Mouse (Mus musculus) ES-Bruce4 (cell line): ENCODE results near the gene Sp3. TPM values are rescaled to one million over a fixed set of nuclear protein-coding genes. Genes with fewer than 3 reads are reported as not detected.

Experiments
- H3K27ac ChIP-seq: 2 replicates; pipeline ENCODE4 v1.5.1; 2012; ENCODE audit warnings: low read length, inconsistent platforms; ENCODE audit not compliant: insufficient read depth
- H3K27me3 ChIP-seq: 2 replicates; pipeline ENCODE4 v1.6.1; 2012; ENCODE audit warnings: mild to moderate bottlenecking, low read length, inconsistent platforms; ENCODE audit not compliant: control insufficient read depth, poor library complexity, insufficient read depth, severe bottlenecking
- H3K36me3 ChIP-seq: 2 replicates; pipeline ENCODE4 v1.6.1; 2012; ENCODE audit warnings: inconsistent platforms, mild to moderate bottlenecking, low read length, moderate library complexity; ENCODE audit not compliant: control insufficient read depth, poor library complexity, insufficient read depth, severe bottlenecking
- H3K4me1 ChIP-seq: one replicate; pipeline ENCODE4 v1.8.1; 2011; ENCODE audit warnings: low read length; ENCODE audit not compliant: control insufficient read depth, insufficient read depth
- H3K4me3 ChIP-seq: 2 replicates; pipeline ENCODE4 v1.5.1; 2011; ENCODE audit warnings: low read depth, mild to moderate bottlenecking, low read length
- H3K9ac ChIP-seq: 2 replicates; pipeline ENCODE4 v1.6.1; 2012; ENCODE audit warnings: low read depth, mild to moderate bottlenecking, inconsistent platforms; ENCODE audit not compliant: poor library complexity, severe bottlenecking
- H3K9me3 ChIP-seq: replicated peaks from 2 replicates; pipeline ENCODE4 v1.6.1; 2012; ENCODE audit warnings: mild to moderate bottlenecking, low read length, inconsistent platforms; ENCODE audit not compliant: control insufficient read depth, poor library complexity, insufficient read depth, severe bottlenecking
- CTCF ChIP-seq: IDR thresholded peaks from one replicate; pipeline ENCODE4 v1.8.1; 2011; ENCODE audit warnings: low read depth, low read length
- EP300 ChIP-seq: IDR thresholded peaks from 2 replicates; pipeline ENCODE4 v1.6.1; 2011; ENCODE audit warnings: low read depth, low read length; ENCODE audit not compliant: insufficient read depth
- POLR2A ChIP-seq: IDR thresholded peaks from one replicate; pipeline ENCODE4 v1.8.1; 2011; ENCODE audit warnings: low read length; ENCODE audit not compliant: insufficient read depth
- polyA plus RNA-seq: library from polyadenylated mRNA; stranded (reverse); fragments of >200 nt; gene quantifications from 2 replicates; pipeline ENCODE4 v1.2.4, GENCODE M21; 2011; ENCODE audit warnings: low read depth; ENCODE audit not compliant: missing spikeins, insufficient read depth, insufficient read length

Sp3 gene
- polyA plus RNA-seq, 1 experiment: 102 TPM

- Histone ChIP-seq H3K27ac (no peak overlapping the region), H3K36me3 (no peaks in the 10 kb centered on the region), H3K9ac (no peak overlapping the region), H3K4me3 (no peak overlapping the region), H3K27me3 (no peaks in the 10 kb centered on the region), H3K4me1 (no peaks in the 10 kb centered on the region), H3K9me3 (no peaks in the 10 kb centered on the region)
- no peak for TF ChIP-seq POLR2A
- no peak for TF ChIP-seq EP300
Observed at GRCm38 (mm10) chr2:72924981-72925380, 55.3 kb downstream of the Sp3 start.

DNA sequence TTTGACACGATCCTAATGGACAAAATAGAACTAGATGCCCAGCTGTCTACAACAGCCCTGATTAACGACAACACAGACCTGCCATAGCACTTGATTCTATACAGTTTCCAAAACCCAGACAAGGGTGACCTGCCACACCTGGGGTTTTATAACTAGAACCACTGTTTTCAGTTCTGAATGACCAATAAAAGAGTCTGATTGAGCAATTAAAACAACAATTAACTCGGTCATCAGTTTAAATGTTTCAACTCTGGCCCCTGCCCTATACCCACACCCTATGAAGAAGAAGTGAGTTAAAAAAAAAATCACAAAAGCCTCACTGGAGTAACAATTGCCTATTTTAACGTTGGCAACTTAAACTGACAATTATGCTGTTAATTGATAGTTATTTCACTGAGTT is 64.1 kb downstream of the Sp3 start:
- H3K4me3 ChIP-seq: no peak overlapping the region
- no peak overlapping the region for H3K27ac ChIP-seq
- no peaks in the 10 kb centered on the region for H3K36me3 ChIP-seq
- TF ChIP-seq CTCF (no peak), EP300 (no peak), POLR2A (no peak)
- no peak overlapping the region for H3K9ac ChIP-seq
- H3K4me1 ChIP-seq: no peaks in the 10 kb centered on the region
- no peaks in the 10 kb centered on the region for H3K27me3 ChIP-seq
- H3K9me3 ChIP-seq: no peaks in the 10 kb centered on the region

GRCm38 (mm10) chr2:72915245-72915930 is 64.9 kb downstream of the Sp3 start:
- H3K36me3 ChIP-seq: no peaks in the 10 kb centered on the region
- H3K4me3 ChIP-seq: no peak overlapping the region
- H3K27ac ChIP-seq: no peak overlapping the region
- no peaks in the 10 kb centered on the region for H3K9me3 ChIP-seq
- H3K9ac ChIP-seq: no peak overlapping the region
- H3K4me1 ChIP-seq: no peaks in the 10 kb centered on the region
- no peaks in the 10 kb centered on the region for H3K27me3 ChIP-seq
- TF ChIP-seq EP300 (no peak), CTCF (no peak), POLR2A (no peak)

DNA sequence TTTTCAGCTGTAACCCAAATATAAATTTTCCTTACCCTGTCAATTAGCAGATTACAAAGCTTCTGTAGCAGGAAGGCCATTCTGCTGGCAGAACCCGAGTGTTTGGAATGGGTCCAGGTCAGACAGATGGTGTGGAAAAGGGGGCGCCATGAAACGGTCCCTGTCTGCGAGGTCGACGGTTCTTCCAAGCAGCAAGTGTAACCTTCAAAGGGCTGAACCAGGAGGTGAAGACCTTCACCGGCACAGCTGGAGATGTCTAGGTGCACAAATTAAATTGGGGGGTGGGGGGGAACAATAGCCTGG is 66.8 kb downstream of the Sp3 start:
- no peak overlapping the region for H3K27ac ChIP-seq
- no peaks in the 10 kb centered on the region for H3K36me3 ChIP-seq
- H3K4me3 ChIP-seq: no peak overlapping the region
- no peaks in the 10 kb centered on the region for H3K4me1 ChIP-seq
- no peak for TF ChIP-seq POLR2A
- no peak for TF ChIP-seq EP300
- TF ChIP-seq CTCF: no peak
- no peaks in the 10 kb centered on the region for H3K9me3 ChIP-seq
- H3K27me3 ChIP-seq: no peaks in the 10 kb centered on the region
- H3K9ac ChIP-seq: no peak overlapping the region

DNA sequence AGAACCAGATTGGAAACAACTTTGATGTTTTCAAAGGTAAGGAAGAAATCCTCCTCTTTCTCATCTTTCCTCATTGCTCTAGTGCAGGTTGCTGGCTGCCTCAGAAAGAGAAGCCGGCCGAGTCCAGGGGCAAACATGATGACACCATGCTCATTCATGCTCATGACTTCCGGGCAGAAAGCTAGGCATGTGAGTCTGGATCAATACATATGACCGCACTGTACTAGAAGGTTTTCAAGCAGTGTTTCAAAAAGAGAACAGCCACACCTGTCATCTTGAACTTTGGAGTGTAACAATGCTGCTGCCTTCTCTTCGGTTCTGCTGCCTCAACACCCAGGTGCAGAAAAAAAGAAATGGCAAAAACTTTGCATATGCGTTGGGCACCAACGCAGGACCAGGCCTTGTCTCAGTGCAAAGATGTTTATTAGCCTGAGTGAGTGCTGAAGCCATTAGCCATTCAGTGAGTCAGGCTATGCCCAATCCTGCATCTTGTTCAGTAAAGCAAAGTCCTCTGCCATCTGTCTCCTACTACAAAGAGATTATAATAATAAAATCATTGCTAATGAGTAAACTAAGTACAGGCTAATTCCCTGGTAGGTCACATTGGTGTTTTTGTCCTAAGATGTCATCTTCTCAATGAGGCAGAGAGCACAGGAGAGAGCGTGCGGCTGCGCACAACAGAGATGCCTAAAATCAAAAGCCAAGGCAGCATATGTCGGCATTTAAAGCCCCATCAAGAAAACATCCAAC is 67.4 kb downstream of the Sp3 start:
- TF ChIP-seq POLR2A (no peak), CTCF (no peak)
- no peaks in the 10 kb centered on the region for H3K9me3 ChIP-seq
- H3K4me1 ChIP-seq: no peaks in the 10 kb centered on the region
- H3K9ac ChIP-seq: no peak overlapping the region
- H3K27ac ChIP-seq: no peak overlapping the region
- H3K27me3 ChIP-seq: no peaks in the 10 kb centered on the region
- H3K4me3 ChIP-seq: no peak overlapping the region
- H3K36me3 ChIP-seq: no peaks in the 10 kb centered on the region

DNA sequence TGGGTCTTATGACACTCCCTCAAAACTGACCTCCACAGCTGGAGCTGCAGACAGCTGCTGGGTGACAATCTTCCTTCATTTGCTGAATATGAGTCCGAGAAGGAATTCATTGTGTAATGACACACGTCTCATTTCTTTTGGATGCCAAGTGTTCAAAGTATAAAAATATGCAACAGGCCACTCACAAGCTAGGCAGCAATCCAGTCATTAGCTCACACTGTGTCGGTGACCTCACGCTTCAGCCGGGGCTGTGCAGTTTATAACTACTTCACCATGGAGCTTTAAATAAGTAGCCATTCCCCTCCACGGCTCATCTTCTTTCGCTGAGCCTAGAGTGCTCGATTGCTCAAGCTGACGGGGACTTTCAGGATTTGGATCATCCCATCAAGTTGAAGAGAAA is 68.7 kb downstream of the Sp3 start:
- no peak overlapping the region for H3K9ac ChIP-seq
- no peaks in the 10 kb centered on the region for H3K9me3 ChIP-seq
- TF ChIP-seq POLR2A: no peak
- no peak for TF ChIP-seq EP300
- no peak for TF ChIP-seq CTCF
- no peaks in the 10 kb centered on the region for H3K27me3 ChIP-seq
- no peaks in the 10 kb centered on the region for H3K4me1 ChIP-seq
- no peaks in the 10 kb centered on the region for H3K36me3 ChIP-seq
- H3K4me3 ChIP-seq: no peak overlapping the region
- no peak overlapping the region for H3K27ac ChIP-seq
